Mouse (Mus musculus) testis, adult 10 weeks (tissue): Measurements from ENCODE around the gene Tspan6. TPM values are rescaled to one million over a fixed set of nuclear protein-coding genes. Genes with fewer than 3 reads are reported as not detected.

Source experiments
- polyA plus RNA-seq: library from polyadenylated mRNA; stranded (reverse); fragments of 350-450 nt; fragmentation: Illumina TruSeq; extraction: RNeasy Lipid Tissue Mini Kit (QIAGEN cat#74804); gene quantifications from one replicate; pipeline ENCODE4 v1.2.3, GENCODE M21; 2014; ENCODE audit warnings: low read depth, low replicate concordance

Tspan6 gene
- 278 TPM for polyA plus RNA-seq

GRCm38 (mm10) chrX:133898014-133898542 is at the start of gene Tspan6:
Tspan6 (minus strand) TSS chrX:133898429.

DNA sequence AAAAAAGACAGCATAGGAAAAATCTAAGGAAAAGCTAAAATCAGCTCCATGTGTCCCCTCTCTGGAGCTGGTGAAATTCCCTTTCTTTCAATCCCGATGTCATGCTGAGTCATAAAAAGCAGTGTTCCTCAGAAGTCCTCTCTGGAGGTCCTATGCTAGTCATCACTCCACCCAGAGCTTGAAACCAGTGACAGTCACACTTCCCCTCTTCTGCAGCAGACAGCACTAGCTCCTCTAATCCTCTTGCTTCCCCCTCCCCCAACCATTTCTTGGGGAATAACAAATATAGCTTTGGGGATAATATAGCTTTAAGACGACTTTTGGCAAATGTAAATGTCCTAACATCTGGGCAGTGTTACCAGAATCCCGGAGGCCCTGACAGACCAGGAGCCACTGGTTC is 10.0 kb upstream of the Tspan6 start, which contains the start of gene Srpx2:
Gene Srpx2 (plus strand): TSS at position 166 of the 400 bp plus-strand sequence.

DNA sequence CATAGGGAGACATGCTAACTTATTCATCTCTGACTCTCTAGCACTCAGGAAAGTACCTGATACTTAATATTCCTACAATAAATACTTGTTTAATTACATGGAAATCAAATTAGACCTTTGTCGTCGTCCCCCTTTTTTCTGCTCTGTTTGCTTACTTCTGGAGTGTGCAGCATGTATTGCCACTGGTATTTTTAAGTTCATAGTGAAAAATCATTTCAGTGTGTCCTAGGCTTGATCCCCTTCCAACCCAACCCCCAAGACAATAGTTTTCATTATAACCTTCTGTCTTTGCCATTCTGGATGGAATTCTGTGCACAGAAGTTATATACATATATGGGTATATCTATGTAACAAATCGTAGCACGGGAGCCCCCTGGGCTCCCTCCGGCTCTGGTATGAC is 47.5 kb downstream of the Tspan6 start, which contains the start of gene Tnmd:
Gene Tnmd (plus strand): TSS at position 301 of the 400 bp plus-strand sequence.

Other genes with a start within 250 kb of the Tspan6 start
- 0.14 TPM for gene Pcdh19, start 209.4 kb downstream of the Tspan6 start, polyA plus RNA-seq
- gene Tnmd, start 47.4 kb downstream of the Tspan6 start, polyA plus RNA-seq, result not detected
- 0.78 TPM for gene Srpx2, start 10.0 kb upstream of the Tspan6 start, polyA plus RNA-seq
- 20.3 TPM for gene Sytl4, start 83.4 kb upstream of the Tspan6 start, polyA plus RNA-seq
- 95.3 TPM for gene Cstf2, start 160.8 kb upstream of the Tspan6 start, polyA plus RNA-seq